Mouse (Mus musculus): ENCODE measurements around the gene F11r. TPM values are rescaled to one million over a fixed set of nuclear protein-coding genes. Genes with fewer than 3 reads are reported as not detected.
A peak's percentile ranks its signal among the peaks of the same experiment; 100 is the strongest.

The F11r gene
- 66.5 and 73.3 TPM in 2 replicates for polyA plus RNA-seq (2015; fragmentation: Nextera tagmentation; extraction: Ambion mirVana)

DNA sequence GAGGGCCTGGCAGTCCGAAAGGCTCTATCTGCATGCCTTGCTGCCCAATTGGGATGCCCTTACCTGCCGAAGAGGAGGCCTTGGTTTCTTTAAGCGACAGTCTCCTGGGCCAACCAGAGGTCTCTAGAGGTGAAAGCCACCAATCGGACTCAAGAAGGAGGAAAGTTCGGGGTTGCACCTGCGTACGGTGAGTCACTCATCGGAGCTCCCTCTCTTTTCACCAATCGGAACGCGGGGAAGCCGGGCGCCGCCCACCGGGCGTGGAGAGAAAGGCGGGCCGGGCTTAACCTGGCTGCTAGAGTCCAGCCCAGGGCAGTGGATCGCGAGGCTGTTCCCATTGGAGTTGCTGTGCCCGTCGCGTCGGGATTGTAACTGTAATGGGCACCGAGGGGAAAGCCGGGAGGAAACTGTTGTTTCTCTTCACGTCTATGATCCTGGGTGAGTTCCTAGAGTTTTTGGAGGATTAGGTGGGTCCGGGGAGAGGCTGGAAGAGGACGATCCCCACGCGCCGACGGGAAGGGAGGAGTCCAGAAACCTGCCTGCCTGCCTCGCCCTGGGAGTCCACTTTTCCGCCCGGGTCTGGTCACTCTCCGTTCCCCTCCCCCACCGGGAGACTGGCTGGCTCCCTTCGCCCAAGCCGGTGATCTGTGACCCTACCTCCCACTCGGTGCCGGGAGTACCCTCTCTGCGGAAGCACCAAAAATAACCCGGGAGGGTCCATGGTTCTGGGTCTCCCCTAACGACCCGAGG lies at the start of gene F11r:
Gene F11r (plus strand): TSS at position 272 of the 750 bp plus-strand sequence.
- Histone ChIP-seq H3K9ac (peak within 1 kb of the TSS; percentile 28), H3K4me1 (peaks cover 23% of the 10 kb centered on the region; the same call in 1 of the 2 replicates), H3K4me3 (replicated peaks) (peak within 1 kb of the TSS; percentile 53), H3K9me3 (replicated peaks) (no peaks in the 10 kb centered on the region), H3K27me3 (peaks cover 22% of the 10 kb centered on the region), H3K4me2 (replicated peaks) (peak within 1 kb of the TSS; percentile 59), H3K36me3 (no peaks in the 10 kb centered on the region), H3K27ac (replicated peaks) (peak within 1 kb of the TSS; percentile 31)
- peak; percentile 75 for ATAC-seq (ENCODE audit: insufficient number of reproducible peaks, low FRiP score, low TSS enrichment, low read depth)
- WGBS, result 1% methylated on average over 46 of the region's 46 CpGs

DNA sequence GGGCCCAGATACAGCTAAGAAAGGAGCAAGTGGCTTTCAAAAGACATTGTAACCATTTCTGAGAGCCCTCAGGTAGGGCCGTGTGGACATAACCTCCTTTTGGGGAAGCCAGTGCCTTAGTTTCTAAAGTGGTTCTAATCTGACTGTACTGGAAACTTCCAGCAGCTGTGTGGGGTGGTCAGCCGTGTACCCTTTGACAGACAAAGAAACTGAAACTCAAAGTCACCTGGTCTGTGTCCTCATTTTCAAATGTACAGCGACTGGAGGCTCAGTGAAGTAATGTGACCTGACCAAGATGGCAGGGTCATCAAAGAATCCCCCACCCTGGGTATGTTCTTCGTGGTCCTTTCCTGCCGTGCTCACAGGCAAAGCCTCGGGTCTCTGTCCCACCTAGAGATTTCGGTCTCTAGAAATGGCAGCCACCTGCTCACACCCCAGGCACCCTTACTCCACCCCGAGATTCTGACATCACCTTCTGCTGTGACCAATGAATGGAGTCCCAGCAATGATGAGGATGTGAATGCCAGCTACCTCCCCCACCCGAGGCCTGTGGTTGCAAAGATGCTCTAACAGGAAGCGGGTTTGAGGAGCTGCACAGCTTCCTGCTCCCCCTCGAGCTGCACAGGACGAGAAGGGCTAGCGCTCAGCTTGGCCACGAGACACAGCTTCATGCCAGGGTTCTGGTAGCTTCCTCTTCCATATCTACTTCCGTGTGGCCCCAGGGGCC lies 48.8 kb upstream of the F11r start, which contains the start of gene Arhgap30:
Gene Arhgap30 (plus strand): TSS at position 579 of the 727 bp plus-strand sequence.
- Histone ChIP-seq H3K4me1 (peaks cover 7% of the 10 kb centered on the region; the same call in 1 of the 2 replicates), H3K27me3 (no peaks in the 10 kb centered on the region), H3K9ac (no peak within 1 kb of the TSS), H3K27ac (replicated peaks) (no peak within 1 kb of the TSS), H3K9me3 (replicated peaks) (no peaks in the 10 kb centered on the region), H3K4me3 (replicated peaks) (no peak within 1 kb of the TSS), H3K36me3 (no peaks in the 10 kb centered on the region), H3K4me2 (replicated peaks) (no peak within 1 kb of the TSS)
- WGBS, result 77% methylated on average over 15 of the region's 15 CpGs
- ATAC-seq (ENCODE audit: insufficient number of reproducible peaks, low FRiP score, low TSS enrichment, low read depth), result no peak

- H3K4me3 ChIP-seq (replicated peaks), result no peak overlapping the region
- no peak overlapping the region for H3K9ac ChIP-seq
- no peak overlapping the region for H3K27ac ChIP-seq (replicated peaks)
- 60% methylated on average over 4 of the region's 4 CpGs for WGBS
- H3K4me1 ChIP-seq, result no peaks in the 10 kb centered on the region
- ATAC-seq (ENCODE audit: insufficient number of reproducible peaks, low FRiP score, low TSS enrichment, low read depth), result no peak
- no peaks in the 10 kb centered on the region for H3K27me3 ChIP-seq
- no peak overlapping the region for H3K4me2 ChIP-seq (replicated peaks)
- H3K9me3 ChIP-seq (replicated peaks), result no peaks in the 10 kb centered on the region
- H3K36me3 ChIP-seq, result no peaks in the 10 kb centered on the region
These were observed 47.2 kb upstream of the F11r start for GRCm38 (mm10) chr1:171390101-171390500.

- Histone ChIP-seq H3K27ac (replicated peaks) (no peak overlapping the region), H3K4me3 (replicated peaks) (no peak overlapping the region), H3K4me2 (replicated peaks) (no peak overlapping the region), H3K4me1 (no peaks in the 10 kb centered on the region), H3K27me3 (no peaks in the 10 kb centered on the region), H3K9ac (no peak overlapping the region), H3K9me3 (replicated peaks) (no peaks in the 10 kb centered on the region), H3K36me3 (no peaks in the 10 kb centered on the region)
- WGBS, result 66% methylated on average over 4 of the region's 4 CpGs
- ATAC-seq (ENCODE audit: insufficient number of reproducible peaks, low FRiP score, low TSS enrichment, low read depth), result no peak
These were observed 35.5 kb upstream of the F11r start for GRCm38 (mm10) chr1:171401821-171402220.

DNA sequence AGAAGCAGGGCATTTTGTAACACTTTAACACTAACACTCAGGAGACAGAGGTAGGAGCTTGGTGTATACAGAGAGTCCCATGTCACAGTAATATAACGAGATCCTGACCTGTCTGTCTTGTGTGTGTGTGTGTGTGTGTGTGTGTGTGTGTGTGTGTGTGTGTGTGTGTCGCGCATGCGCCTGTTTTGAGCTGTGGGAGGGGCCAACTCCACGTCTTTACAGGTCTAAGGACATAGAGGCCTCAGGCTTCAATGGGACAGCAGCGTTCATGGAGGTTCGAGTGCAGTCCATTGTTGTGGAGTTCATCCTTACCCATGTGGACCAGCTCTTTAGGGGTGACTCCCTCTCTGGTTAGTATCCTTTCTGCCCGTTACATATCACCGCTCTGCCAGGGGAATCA lies 34.3 kb upstream of the F11r start:
- Histone ChIP-seq H3K9me3 (replicated peaks) (no peaks in the 10 kb centered on the region), H3K4me3 (replicated peaks) (no peak overlapping the region), H3K9ac (no peak overlapping the region), H3K36me3 (no peaks in the 10 kb centered on the region), H3K27ac (replicated peaks) (no peak overlapping the region), H3K4me1 (no peaks in the 10 kb centered on the region), H3K27me3 (peaks cover 4% of the 10 kb centered on the region), H3K4me2 (replicated peaks) (no peak overlapping the region)
- 62% methylated on average over 9 of the region's 9 CpGs for WGBS
- no peak for ATAC-seq (ENCODE audit: insufficient number of reproducible peaks, low FRiP score, low TSS enrichment, low read depth)

DNA sequence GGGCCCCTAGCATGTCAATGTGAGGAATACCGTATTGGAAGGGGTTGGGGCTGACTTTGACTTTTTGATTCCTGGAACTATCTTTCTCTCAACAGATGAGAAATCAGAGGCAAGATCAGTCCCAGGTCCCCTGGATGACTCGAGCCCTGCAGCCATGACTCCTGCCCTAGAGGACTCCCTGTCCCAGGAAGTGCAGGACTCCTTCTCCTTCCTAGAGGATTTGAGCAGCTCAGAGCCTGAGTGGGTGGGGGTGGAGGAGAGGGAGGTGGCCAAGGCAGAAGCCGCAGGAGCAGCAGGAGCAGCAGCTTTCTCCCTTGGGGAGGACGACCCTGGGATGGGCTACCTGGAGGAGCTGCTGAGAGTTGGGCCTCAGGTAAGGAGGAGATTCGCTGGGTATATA lies 30.1 kb upstream of the F11r start:
- Histone ChIP-seq H3K36me3 (no peaks in the 10 kb centered on the region), H3K27me3 (peaks cover 18% of the 10 kb centered on the region), H3K9me3 (replicated peaks) (no peaks in the 10 kb centered on the region), H3K27ac (replicated peaks) (no peak overlapping the region), H3K4me1 (no peaks in the 10 kb centered on the region), H3K4me3 (replicated peaks) (no peak overlapping the region), H3K9ac (no peak overlapping the region), H3K4me2 (replicated peaks) (no peak overlapping the region)
- ATAC-seq (ENCODE audit: insufficient number of reproducible peaks, low FRiP score, low TSS enrichment, low read depth), result no peak
- 78% methylated on average over 5 of the region's 5 CpGs for WGBS

GRCm38 (mm10) chr1:171410231-171410630 lies 27.1 kb upstream of the F11r start:
- Histone ChIP-seq H3K4me1 (peaks cover 15% of the 10 kb centered on the region), H3K27me3 (peaks cover 18% of the 10 kb centered on the region), H3K4me3 (replicated peaks) (no peak overlapping the region; the same call in 1 of the 2 replicates), H3K27ac (replicated peaks) (no peak overlapping the region), H3K4me2 (replicated peaks) (no peak overlapping the region), H3K36me3 (peaks cover 1% of the 10 kb centered on the region), H3K9me3 (replicated peaks) (no peaks in the 10 kb centered on the region), H3K9ac (no peak overlapping the region)
- no peak for ATAC-seq (ENCODE audit: insufficient number of reproducible peaks, low FRiP score, low TSS enrichment, low read depth)
- 82% methylated on average over 1 of the region's 1 CpGs for WGBS

GRCm38 (mm10) chr1:171410947-171411484 lies 26.3 kb upstream of the F11r start, which contains the start of gene Usf1:
Gene Usf1, plus strand, starts transcription at chr1:171411313.
- peak within 1 kb of the TSS; percentile 63 for H3K4me2 ChIP-seq (replicated peaks)
- ATAC-seq (ENCODE audit: insufficient number of reproducible peaks, low FRiP score, low TSS enrichment, low read depth), result peak; percentile 95
- WGBS, result under 1% methylated on average over 36 of the region's 36 CpGs

GRCm38 (mm10) chr1:171411492-171411941 lies 25.8 kb upstream of the F11r start:
- H3K9ac ChIP-seq, result peak overlapping the region; percentile 96
- H3K4me2 ChIP-seq (replicated peaks), result peak overlapping the region; percentile 63
- WGBS, result under 1% methylated on average over 39 of the region's 39 CpGs

More at GRCm38 (mm10) chr1:171410947-171411484, 26.3 kb upstream of the F11r start, which contains the start of gene Usf1:
- peaks cover 9% of the 10 kb centered on the region for H3K36me3 ChIP-seq
- H3K27me3 ChIP-seq, result peaks cover 18% of the 10 kb centered on the region
- no peaks in the 10 kb centered on the region for H3K9me3 ChIP-seq (replicated peaks)
- H3K4me3 ChIP-seq (replicated peaks), result peak within 1 kb of the TSS; percentile 95
- H3K27ac ChIP-seq (replicated peaks), result peak within 1 kb of the TSS; percentile 97
- peaks cover 15% of the 10 kb centered on the region for H3K4me1 ChIP-seq
- peak within 1 kb of the TSS; percentile 96 for H3K9ac ChIP-seq

DNA sequence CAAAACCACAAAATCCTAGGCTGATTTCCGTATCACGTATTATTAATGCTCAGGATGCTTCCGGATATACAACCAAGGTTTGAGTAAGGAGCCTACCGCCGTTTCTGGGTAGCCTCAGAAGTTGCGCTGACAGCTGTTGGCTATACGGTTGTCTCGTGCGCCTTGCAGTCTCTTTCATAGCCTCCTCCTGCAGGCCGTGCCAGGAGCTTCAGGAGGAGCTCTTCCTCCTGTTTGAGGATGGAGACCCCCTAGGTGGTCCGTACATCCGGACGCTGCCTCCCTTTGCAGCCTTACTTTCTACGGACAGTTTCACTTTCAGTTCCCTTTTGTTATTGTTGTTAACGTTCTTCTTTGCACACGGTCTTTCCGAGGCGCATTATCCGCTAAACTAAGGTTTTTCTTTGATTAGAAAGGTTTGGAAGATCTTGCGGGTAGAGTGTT lies 25.3 kb upstream of the F11r start:
- Histone ChIP-seq H3K9ac (peak overlapping the region; percentile 96), H3K4me1 (peaks cover 15% of the 10 kb centered on the region), H3K4me2 (replicated peaks) (peak overlapping the region; percentile 63), H3K27ac (replicated peaks) (peak overlapping the region; percentile 97), H3K4me3 (replicated peaks) (peak overlapping the region; percentile 95), H3K27me3 (peaks cover 18% of the 10 kb centered on the region), H3K9me3 (replicated peaks) (no peaks in the 10 kb centered on the region), H3K36me3 (peaks cover 19% of the 10 kb centered on the region)
- ATAC-seq (ENCODE audit: insufficient number of reproducible peaks, low FRiP score, low TSS enrichment, low read depth), result no peak
- under 1% methylated on average over 20 of the region's 20 CpGs for WGBS

More at GRCm38 (mm10) chr1:171411492-171411941, 25.8 kb upstream of the F11r start:
- Histone ChIP-seq H3K36me3 (peaks cover 14% of the 10 kb centered on the region), H3K9me3 (replicated peaks) (no peaks in the 10 kb centered on the region), H3K27me3 (peaks cover 18% of the 10 kb centered on the region), H3K4me3 (replicated peaks) (peak overlapping the region; percentile 95), H3K4me1 (peaks cover 15% of the 10 kb centered on the region), H3K27ac (replicated peaks) (peak overlapping the region; percentile 97)
- peak; percentile 74 for ATAC-seq (ENCODE audit: insufficient number of reproducible peaks, low FRiP score, low TSS enrichment, low read depth)

DNA sequence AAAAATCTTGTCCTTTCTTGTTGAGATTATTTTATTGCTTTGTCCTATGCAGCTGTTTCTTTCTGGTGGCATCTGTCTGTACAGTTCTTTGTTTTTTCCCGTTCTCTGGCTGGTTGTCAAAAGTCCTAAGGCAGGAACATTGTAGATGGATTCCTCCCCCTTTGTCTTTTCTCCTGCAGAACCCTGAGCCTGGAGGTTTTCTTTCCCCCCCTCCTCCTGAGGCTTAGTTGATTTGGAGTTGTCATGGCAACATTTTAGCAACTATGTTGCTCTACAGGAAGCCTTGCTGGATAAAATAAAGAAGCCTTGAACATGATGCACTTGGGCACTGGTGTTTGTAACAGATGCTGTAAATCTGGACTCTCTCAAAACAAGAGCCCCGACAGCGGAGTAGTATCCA lies 24.9 kb upstream of the F11r start:
- H3K9me3 ChIP-seq (replicated peaks), result no peaks in the 10 kb centered on the region
- peak overlapping the region; percentile 97 for H3K27ac ChIP-seq (replicated peaks)
- peaks cover 18% of the 10 kb centered on the region for H3K27me3 ChIP-seq
- 34% methylated on average over 3 of the region's 3 CpGs for WGBS
- H3K9ac ChIP-seq, result peak overlapping the region; percentile 96
- peak overlapping the region; percentile 63 for H3K4me2 ChIP-seq (replicated peaks)
- H3K4me1 ChIP-seq, result peaks cover 15% of the 10 kb centered on the region
- peak overlapping the region; percentile 95 for H3K4me3 ChIP-seq (replicated peaks)
- peaks cover 23% of the 10 kb centered on the region for H3K36me3 ChIP-seq
- ATAC-seq (ENCODE audit: insufficient number of reproducible peaks, low FRiP score, low TSS enrichment, low read depth), result no peak

Measured in embryonic facial prominence, embryonic 15.5 days (tissue).